In genomic region chr10:111177336-111177735, GRCm38 (mm10) we compare ENCODE assay signal across 21 mouse cellular contexts. TPM values are rescaled to one million over a fixed set of nuclear protein-coding genes. Genes with fewer than 3 reads are reported as not detected.
DNase-seq lines count a peak whose midpoint lies in the region; ATAC-seq and TF ChIP-seq lines count a peak whose summit lies in the region.
"Had no signal": no experiment of that assay in that cellular context is flagged by ENCODE, and none has a peak within 500 bp of the region (broad histone marks: within the 10 kb centered on the region; RNA-seq: fewer than 3 reads in every experiment).

No protein-coding gene starts in this region.

- no peaks in the 10 kb centered on the region for H3K27me3 ChIP-seq in heart, embryonic 15.5 days
- H3K27me3 ChIP-seq in heart, embryonic 12.5 days (replicated peaks) = no peaks in the 10 kb centered on the region
- no peaks in the 10 kb centered on the region for H3K27me3 ChIP-seq in liver, postnatal 0 days (ENCODE audit: insufficient read depth, low read length)
- no peaks in the 10 kb centered on the region for H3K27me3 ChIP-seq in liver, embryonic 11.5 days (replicated peaks; ENCODE audit: control insufficient read depth, insufficient read depth, low read length)
- H3K27me3 ChIP-seq: hindbrain, embryonic 15.5 days; kidney, embryonic 15.5 days; limb, embryonic 15.5 days; midbrain, embryonic 13.5 days had no signal

- WGBS in heart, embryonic 15.5 days = 67% methylated on average over 8 of the region's 8 CpGs
- WGBS in heart, embryonic 12.5 days = 76% methylated on average over 8 of the region's 8 CpGs
- 80% methylated on average over 8 of the region's 8 CpGs for WGBS in liver, postnatal 0 days (ENCODE audit: insufficient replicate concordance)
- 80% methylated on average over 8 of the region's 8 CpGs for WGBS in liver, embryonic 11.5 days

- peaks cover 60% of the 10 kb centered on the region for H3K4me1 ChIP-seq in heart, embryonic 15.5 days (replicated peaks)
- peaks cover 61% of the 10 kb centered on the region for H3K4me1 ChIP-seq in heart, embryonic 12.5 days (replicated peaks)
- peaks cover 11% of the 10 kb centered on the region; the same call in 1 of the 2 replicates for H3K4me1 ChIP-seq in liver, postnatal 0 days (ENCODE audit: insufficient read depth)
- H3K4me1 ChIP-seq in liver, embryonic 11.5 days (replicated peaks; ENCODE audit: control insufficient read depth, insufficient read depth, low read length) = peaks cover 7% of the 10 kb centered on the region; the same call in 1 of the 2 replicates
- H3K4me1 ChIP-seq: hindbrain, embryonic 15.5 days; limb, embryonic 10.5 days had no signal

- no peak overlapping the region for H3K4me3 ChIP-seq in heart, embryonic 15.5 days
- no peak overlapping the region for H3K4me3 ChIP-seq in heart, embryonic 12.5 days
- no peak overlapping the region for H3K4me3 ChIP-seq in liver, postnatal 0 days (ENCODE audit: low read depth, low read length)
- no peak overlapping the region for H3K4me3 ChIP-seq in liver, embryonic 11.5 days (ENCODE audit: low read depth, low read length)
- H3K4me3 ChIP-seq: erythroblast, embryonic 14.5 days; hindbrain, embryonic 10.5 days; hindbrain, embryonic 15.5 days; kidney, embryonic 15.5 days; limb, embryonic 10.5 days; limb, embryonic 15.5 days; midbrain, embryonic 13.5 days had no signal

- DNase-seq in liver, postnatal 0 days = no peak
- no peak for DNase-seq in liver, embryonic 11.5 days (ENCODE audit: low spot score)
- DNase-seq in induced T-regulatory cell, adult 2 months (ENCODE audit: low read depth) = peak; percentile 32
- DNase-seq in neural tube, embryonic 10.5 days (ENCODE audit: extremely low spot score, low spot score) = no peak
- DNase-seq: adrenal gland, adult 8-10 months; cerebellum, adult 9-10 months; forebrain, postnatal 0 days; gastrocnemius, postnatal 14 days; kidney, adult 18-20 months; lung, postnatal 36 days; thymus, adult 2 months had no signal

- no peak for TF ChIP-seq EP300 in liver, postnatal 0 days (IDR thresholded peaks at IDR 0.05; ENCODE audit: low read depth)

- no peak for TF ChIP-seq CTCF in liver, postnatal 0 days (IDR thresholded peaks at IDR 0.05; ENCODE audit: low read depth)

- no peaks in the 10 kb centered on the region for H3K9me3 ChIP-seq in heart, embryonic 15.5 days (replicated peaks)
- no peaks in the 10 kb centered on the region for H3K9me3 ChIP-seq in heart, embryonic 12.5 days (replicated peaks)
- H3K9me3 ChIP-seq in liver, postnatal 0 days (ENCODE audit: low read length) = no peaks in the 10 kb centered on the region
- no peaks in the 10 kb centered on the region for H3K9me3 ChIP-seq in liver, embryonic 11.5 days (ENCODE audit: control insufficient read depth, low read length)
- H3K9me3 ChIP-seq: G1E; hindbrain, embryonic 10.5 days; hindbrain, embryonic 15.5 days; kidney, embryonic 15.5 days; limb, embryonic 10.5 days; limb, embryonic 15.5 days; midbrain, embryonic 13.5 days had no signal

- no peak overlapping the region for H3K4me2 ChIP-seq in heart, embryonic 15.5 days
- no peak overlapping the region for H3K4me2 ChIP-seq in heart, embryonic 12.5 days
- no peak overlapping the region for H3K4me2 ChIP-seq in liver, postnatal 0 days (ENCODE audit: low read depth, low read length)
- no peak overlapping the region for H3K4me2 ChIP-seq in liver, embryonic 11.5 days
- H3K4me2 ChIP-seq: hindbrain, embryonic 15.5 days; kidney, embryonic 15.5 days; limb, embryonic 15.5 days; midbrain, embryonic 13.5 days had no signal

- H3K36me3 ChIP-seq in heart, embryonic 15.5 days = no peaks in the 10 kb centered on the region
- no peaks in the 10 kb centered on the region for H3K36me3 ChIP-seq in heart, embryonic 12.5 days
- no peaks in the 10 kb centered on the region for H3K36me3 ChIP-seq in liver, postnatal 0 days (replicated peaks; ENCODE audit: insufficient read depth, low read length)
- no peaks in the 10 kb centered on the region for H3K36me3 ChIP-seq in liver, embryonic 11.5 days (ENCODE audit: control insufficient read depth, insufficient read depth, low read length)
- H3K36me3 ChIP-seq: hindbrain, embryonic 10.5 days; hindbrain, embryonic 15.5 days; kidney, embryonic 15.5 days; limb, embryonic 10.5 days; limb, embryonic 15.5 days; midbrain, embryonic 13.5 days had no signal

- no peak overlapping the region; the same call in 1 of the 2 replicates for H3K9ac ChIP-seq in heart, embryonic 15.5 days
- no peak overlapping the region for H3K9ac ChIP-seq in heart, embryonic 12.5 days
- no peak overlapping the region for H3K9ac ChIP-seq in liver, postnatal 0 days (replicated peaks)
- H3K9ac ChIP-seq in liver, embryonic 11.5 days (ENCODE audit: low read depth, low read length) = no peak overlapping the region
- H3K9ac ChIP-seq: forebrain, postnatal 0 days; hindbrain, embryonic 15.5 days; kidney, embryonic 15.5 days; limb, embryonic 15.5 days; midbrain, embryonic 13.5 days had no signal

- no peak for ATAC-seq in heart, embryonic 15.5 days (replicated peaks; ENCODE audit: insufficient number of reproducible peaks, insufficient read depth, low FRiP score, low read depth)
- no peak for ATAC-seq in heart, embryonic 12.5 days (ENCODE audit: insufficient number of reproducible peaks, low FRiP score)
- ATAC-seq in liver, postnatal 0 days = no peak
- no peak for ATAC-seq in liver, embryonic 11.5 days (replicated peaks; ENCODE audit: low FRiP score)
- ATAC-seq: midbrain, embryonic 13.5 days had no signal

- peak overlapping the region; percentile 40; the same call in 1 of the 2 replicates for H3K27ac ChIP-seq in heart, embryonic 15.5 days
- H3K27ac ChIP-seq in heart, embryonic 12.5 days (ENCODE audit: poor library complexity, severe bottlenecking) = no peak overlapping the region; the same call in 1 of the 2 replicates
- 0 out of 2 replicates have a peak overlapping the region, but pooled peaks have one; percentile 7 for H3K27ac ChIP-seq in liver, postnatal 0 days (ENCODE audit: low read depth)
- H3K27ac ChIP-seq in liver, embryonic 11.5 days (ENCODE audit: low read depth, low read length) = no peak overlapping the region
- H3K27ac ChIP-seq: hindbrain, embryonic 10.5 days; hindbrain, embryonic 15.5 days; kidney, embryonic 15.5 days; limb, embryonic 10.5 days; limb, embryonic 15.5 days; midbrain, embryonic 13.5 days had no signal

RNA-seq across cellular contexts. Expression of gene Osbpl8, which starts 12.8 kb away (rescaled TPM):
- polyA plus RNA-seq in heart, embryonic 15.5 days (2015; fragmentation: Nextera tagmentation; extraction: Ambion mirVana) = 26.9 and 32.8 TPM in 2 replicates
- polyA plus RNA-seq in heart, embryonic 12.5 days (2016; fragmentation: Nextera tagmentation; extraction: Ambion mirVana) = 35.3 and 37.0 TPM in 2 replicates
- 5.4 and 5.6 TPM in 2 replicates for polyA plus RNA-seq in liver, postnatal 0 days (2015; fragmentation: Nextera tagmentation; extraction: Ambion mirVana)
- polyA plus RNA-seq in liver, embryonic 11.5 days (2014; fragmentation: Nextera tagmentation; extraction: Ambion mirVana) = 10.9 and 11.2 TPM in 2 replicates

Comparison
In these comparisons a context has a peak if more than half of its experiments do, and no peak if none do; other contexts are left out.
1. H3K27ac ChIP-seq: peak in heart, embryonic 15.5 days (single experiment) and liver, postnatal 0 days (single experiment); none in heart, embryonic 12.5 days (single experiment) and liver, embryonic 11.5 days (single experiment).